Mouse (Mus musculus): ENCODE data around the gene Tra2b.

DNA sequence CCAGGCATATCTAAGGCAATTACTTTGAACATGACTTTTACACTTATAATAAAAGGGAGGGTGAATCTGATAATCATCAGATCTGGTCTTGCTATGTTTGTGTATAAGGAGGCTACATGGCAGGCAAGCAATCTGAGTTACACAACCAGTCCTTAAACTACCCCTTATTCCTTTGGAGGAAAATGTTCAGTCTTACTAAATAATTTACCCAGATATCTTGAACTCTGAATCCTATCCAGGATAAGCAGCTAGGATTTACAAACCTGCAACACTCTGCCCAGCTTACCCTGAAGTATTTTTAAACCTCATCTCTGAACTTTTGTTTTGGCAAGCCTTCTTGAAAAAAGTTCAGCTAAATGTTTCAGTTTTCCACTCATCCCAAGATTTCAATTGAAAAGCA is 2.7 kb downstream of the Tra2b start:
- TF ChIP-seq GATA1 (IDR thresholded peaks at IDR 0.05; ENCODE audit: low read length) (no peak), TAL1 (IDR thresholded peaks at IDR 0.05; ENCODE audit: low read length) (no peak)
